Mouse (Mus musculus) splenic B cell, adult 2 months (primary cell): ENCODE measurements at regions not wholly inside any gene's neighbourhood (a gene's known extent, or its start where the extent isn't known, plus 50 kb on each side); places are given as distances from the start of the nearest gene placed in this dataset.
"Not testable (repeated sequence)": the region's sequence is repeated elsewhere in the genome, so short reads cannot be mapped to it uniquely, and the experiment has no call there.

Experiments
- DNase-seq: peaks from one replicate; pipeline ENCODE4 v3.0.0-alpha.2; 2011; ENCODE audit warnings: low read depth, low spot score
- H3K27me3 ChIP-seq: 2 replicates; pipeline ENCODE4 v1.6.1; 2012; ENCODE audit warnings: mild to moderate bottlenecking, low read length, moderate library complexity, mixed read lengths; ENCODE audit not compliant: control insufficient read depth, poor library complexity, insufficient read depth, severe bottlenecking
- H3K36me3 ChIP-seq: 2 replicates; pipeline ENCODE4 v1.6.1; 2012; ENCODE audit warnings: mild to moderate bottlenecking, low read length, moderate library complexity, mixed read lengths; ENCODE audit not compliant: control insufficient read depth, poor library complexity, insufficient read depth, severe bottlenecking

DNA sequence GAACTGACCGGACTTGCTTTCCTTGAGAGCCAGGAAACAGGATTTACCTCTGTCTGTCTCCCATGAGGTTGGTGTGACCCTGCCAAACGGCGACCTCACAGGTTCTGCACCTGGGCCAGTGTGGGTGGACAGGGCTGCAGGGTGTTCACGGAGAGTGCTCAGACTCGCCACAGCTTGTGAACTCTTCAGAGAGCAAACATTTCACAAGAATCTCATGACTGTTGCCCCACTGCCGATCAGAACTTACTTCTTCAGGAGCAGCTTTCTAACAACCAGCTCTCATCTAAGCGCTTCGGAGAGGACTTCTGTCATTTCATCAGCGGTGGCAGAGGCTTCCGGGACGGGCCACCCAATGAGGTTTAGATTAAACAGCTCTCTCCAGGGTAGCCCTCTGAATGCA lies 93.0 kb upstream of the Adgrl2 start:
- no peaks in the 10 kb centered on the region for H3K27me3 ChIP-seq
- DNase-seq, result no peak
- H3K36me3 ChIP-seq, result no peaks in the 10 kb centered on the region

DNA sequence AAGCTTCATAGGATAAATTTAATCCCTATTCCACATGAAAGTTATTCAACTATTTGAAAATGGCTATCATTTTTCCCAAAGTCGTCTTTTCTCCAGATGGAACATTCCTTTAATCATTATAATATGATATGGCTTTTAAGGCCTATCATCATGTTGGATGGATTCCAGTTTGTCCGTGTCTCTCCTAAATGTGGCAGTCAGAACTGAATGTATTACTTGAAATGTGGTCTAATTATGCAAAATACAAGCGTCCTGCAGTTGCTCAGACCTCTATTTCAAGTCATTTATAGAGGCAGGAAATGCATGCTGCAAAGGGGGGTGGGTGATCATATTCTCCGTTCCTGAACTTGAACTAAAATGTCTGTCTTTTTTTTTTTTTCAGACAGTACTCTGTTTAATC lies 88.5 kb upstream of the Adgrl2 start:
- Histone ChIP-seq H3K27me3 (no peaks in the 10 kb centered on the region), H3K36me3 (no peaks in the 10 kb centered on the region)
- no peak for DNase-seq

- no peaks in the 10 kb centered on the region for H3K27me3 ChIP-seq
- H3K36me3 ChIP-seq, result no peaks in the 10 kb centered on the region
- no peak for DNase-seq
Measured at GRCm38 (mm10) chr3:149076928-149077551, 86.7 kb upstream of the Adgrl2 start.

GRCm38 (mm10) chr3:149075488-149075851 lies 85.1 kb upstream of the Adgrl2 start:
- Histone ChIP-seq H3K27me3 (no peaks in the 10 kb centered on the region), H3K36me3 (no peaks in the 10 kb centered on the region)
- DNase-seq, result no peak

DNA sequence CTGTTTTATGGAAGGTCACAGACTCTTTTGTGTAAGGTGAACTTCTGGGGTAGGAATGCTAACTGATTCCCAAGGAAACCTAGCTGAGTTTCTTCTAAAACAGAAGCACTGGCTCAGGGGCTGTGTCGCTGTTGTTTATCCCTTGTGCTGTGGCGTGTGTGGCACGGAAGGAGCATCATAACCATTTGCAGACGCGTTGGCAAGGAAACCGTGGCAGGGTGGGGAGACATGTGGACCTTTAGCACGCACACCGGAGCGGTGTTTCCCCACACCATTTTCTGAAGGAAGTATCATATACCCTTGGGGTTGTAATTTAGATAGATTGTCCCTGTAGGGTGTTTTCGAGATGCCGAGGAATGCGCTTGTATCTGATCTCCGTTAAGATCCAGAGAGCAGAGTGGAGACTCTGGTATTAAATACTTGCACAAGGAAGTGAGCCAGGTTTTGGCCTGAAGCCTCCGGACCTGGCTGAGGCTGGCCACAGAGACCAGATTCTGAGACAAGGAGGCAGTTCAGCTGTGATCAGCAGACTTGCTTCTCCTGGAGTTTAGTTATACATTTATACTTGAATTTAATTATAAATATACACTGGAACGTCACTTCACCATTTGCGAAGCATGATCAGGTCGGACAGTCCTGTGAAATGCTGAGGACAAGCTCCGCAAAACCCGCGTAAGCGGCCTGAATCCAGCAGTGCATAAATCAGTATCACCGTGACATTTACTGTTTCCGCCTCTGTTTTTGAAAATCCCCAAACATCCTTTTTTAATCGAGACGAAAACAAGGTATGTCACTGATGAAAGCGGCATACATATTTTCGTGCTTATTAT lies 84.5 kb upstream of the Adgrl2 start:
- Histone ChIP-seq H3K27me3 (no peaks in the 10 kb centered on the region), H3K36me3 (no peaks in the 10 kb centered on the region)
- DNase-seq, result no peak

DNA sequence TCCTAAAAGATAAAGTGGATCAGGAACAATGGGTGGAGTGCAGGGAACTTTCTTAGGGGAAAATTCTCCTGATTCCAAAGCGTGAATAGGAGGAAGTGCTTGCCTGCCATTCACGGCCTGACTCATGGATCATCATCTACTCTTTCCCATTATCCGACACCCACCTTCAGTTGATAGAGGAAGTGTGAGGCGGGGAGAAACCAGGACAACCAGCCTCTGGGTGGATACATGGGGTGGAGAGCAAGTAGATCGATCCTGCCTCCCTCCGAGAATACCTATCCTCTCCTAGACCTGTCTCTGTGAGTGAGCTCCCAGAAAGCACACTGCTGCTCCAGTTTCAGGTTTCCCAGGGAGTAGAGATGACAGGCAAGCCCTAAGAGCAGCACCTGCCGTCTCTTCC lies 79.8 kb upstream of the Adgrl2 start:
- H3K36me3 ChIP-seq, result no peaks in the 10 kb centered on the region
- DNase-seq, result no peak
- H3K27me3 ChIP-seq, result no peaks in the 10 kb centered on the region

- no peaks in the 10 kb centered on the region for H3K27me3 ChIP-seq
- DNase-seq, result no peak
- H3K36me3 ChIP-seq, result no peaks in the 10 kb centered on the region
Measured at GRCm38 (mm10) chr3:149069436-149069835, 79.1 kb upstream of the Adgrl2 start.

GRCm38 (mm10) chr3:149068821-149069220 lies 78.5 kb upstream of the Adgrl2 start:
- no peak for DNase-seq
- H3K27me3 ChIP-seq, result no peaks in the 10 kb centered on the region
- H3K36me3 ChIP-seq, result no peaks in the 10 kb centered on the region

- no peak for DNase-seq
- Histone ChIP-seq H3K36me3 (no peaks in the 10 kb centered on the region), H3K27me3 (no peaks in the 10 kb centered on the region)
Measured at GRCm38 (mm10) chr3:149067758-149068157, 77.4 kb upstream of the Adgrl2 start.

DNA sequence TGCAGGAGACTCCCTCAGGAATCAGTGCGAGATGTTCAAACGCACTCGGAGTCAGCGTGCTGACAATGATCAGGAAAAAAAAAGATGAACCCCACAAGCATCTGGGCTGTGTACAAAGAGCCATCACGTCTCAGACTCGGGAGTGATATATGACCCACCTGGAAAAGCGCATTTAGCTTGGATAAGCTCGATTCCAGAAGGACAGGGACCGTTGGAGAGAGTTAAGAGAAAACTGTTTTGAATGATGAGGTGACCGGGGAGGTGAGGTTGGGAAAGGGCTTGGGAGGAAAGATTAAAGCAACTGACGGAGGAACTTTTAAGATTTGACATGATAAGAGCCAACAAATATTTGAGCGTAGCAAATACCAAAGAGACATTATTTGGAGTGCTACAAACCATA lies 64.7 kb upstream of the Adgrl2 start:
- no peak for DNase-seq
- Histone ChIP-seq H3K36me3 (no peaks in the 10 kb centered on the region), H3K27me3 (no peaks in the 10 kb centered on the region)

DNA sequence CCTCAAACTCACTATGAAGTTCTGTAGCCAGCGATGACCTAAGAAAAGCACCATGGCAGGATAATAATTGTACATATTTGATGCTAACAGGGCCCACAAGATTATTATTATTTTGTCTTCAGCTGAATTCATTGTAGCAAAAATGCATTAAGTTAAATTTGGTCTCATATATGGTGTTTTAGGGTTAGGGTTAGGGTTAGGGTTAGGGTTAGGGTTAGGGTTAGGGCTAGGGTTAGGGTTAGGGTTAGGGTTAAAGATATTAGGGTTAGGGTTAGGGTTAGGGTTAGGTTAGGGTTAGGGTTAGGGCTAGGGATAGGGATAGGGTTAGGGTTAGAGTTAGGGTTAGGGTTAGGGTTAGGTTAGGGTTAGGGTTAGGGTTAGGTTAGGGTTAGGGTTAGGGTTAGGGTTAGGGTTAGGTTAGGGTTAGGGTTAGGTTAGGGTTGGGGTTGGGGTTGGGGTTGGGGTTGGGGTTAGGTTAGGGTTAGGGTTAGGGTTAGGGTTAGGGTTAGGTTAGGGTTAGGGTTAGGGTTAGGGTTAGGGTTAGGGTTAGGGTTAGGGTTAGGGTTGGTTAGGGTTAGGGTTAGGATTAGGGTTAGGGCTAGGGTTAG lies 62.0 kb upstream of the Adgrl2 start:
- peak; percentile 33 for DNase-seq
- not testable (repeated sequence) for H3K36me3 ChIP-seq

DNA sequence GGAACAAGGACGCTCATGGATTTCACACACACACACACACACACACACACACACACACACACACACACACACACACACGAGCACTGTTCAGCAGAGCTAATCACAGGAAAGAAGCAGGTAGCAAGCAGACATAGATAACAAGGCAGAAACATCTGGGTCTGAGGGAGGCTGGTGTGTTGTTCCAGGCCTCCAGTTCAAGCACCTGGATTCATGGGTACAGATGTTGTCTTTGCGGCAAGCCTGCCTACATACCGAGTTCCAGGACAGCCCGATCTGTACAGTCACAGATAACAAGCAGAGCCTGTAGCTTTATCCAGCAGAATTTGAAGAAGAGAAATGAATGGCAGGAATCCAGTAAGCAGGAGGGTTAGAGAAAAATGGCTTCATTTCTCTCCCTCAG lies 55.0 kb upstream of the Adgrl2 start:
- no peak for DNase-seq
- H3K36me3 ChIP-seq, result no peaks in the 10 kb centered on the region
- no peaks in the 10 kb centered on the region for H3K27me3 ChIP-seq

More for the DNA sequence above, 62.0 kb upstream of the Adgrl2 start:
- H3K27me3 ChIP-seq, result not testable (repeated sequence)

DNA sequence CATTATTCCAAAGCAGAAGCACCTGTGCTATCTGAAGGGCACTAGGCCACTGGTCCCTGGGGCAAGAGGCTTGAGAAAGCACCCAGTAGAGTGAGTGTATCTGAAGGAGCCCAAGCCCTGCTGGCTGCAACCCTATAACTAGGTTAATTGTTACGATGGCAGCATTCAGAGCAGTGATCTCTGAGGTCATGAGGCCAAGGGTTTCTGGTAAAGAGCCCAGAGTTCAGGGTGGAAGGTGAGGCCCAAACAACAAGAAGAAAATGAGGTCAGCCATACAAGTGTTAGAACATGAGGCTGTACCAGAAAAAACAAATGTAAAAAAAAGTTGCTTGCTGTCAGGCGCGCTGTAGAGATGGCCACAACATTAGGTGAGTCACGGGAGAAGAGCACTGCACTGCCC lies 53.5 kb upstream of the Adgrl2 start:
- H3K27me3 ChIP-seq, result no peaks in the 10 kb centered on the region
- H3K36me3 ChIP-seq, result no peaks in the 10 kb centered on the region

GRCm38 (mm10) chr3:149042527-149042926 lies 52.2 kb upstream of the Adgrl2 start:
- no peak for DNase-seq
- H3K27me3 ChIP-seq, result no peaks in the 10 kb centered on the region
- H3K36me3 ChIP-seq, result no peaks in the 10 kb centered on the region

More for the DNA sequence above, 53.5 kb upstream of the Adgrl2 start:
- DNase-seq, result no peak

- DNase-seq, result no peak
- H3K36me3 ChIP-seq, result no peaks in the 10 kb centered on the region
- H3K27me3 ChIP-seq, result no peaks in the 10 kb centered on the region
Measured at GRCm38 (mm10) chr3:149041188-149041587, 50.8 kb upstream of the Adgrl2 start.
